Mouse (Mus musculus): Measurements from ENCODE around the gene Zfp804b. TPM values are rescaled to one million over a fixed set of nuclear protein-coding genes. Genes with fewer than 3 reads are reported as not detected.
"Not testable (repeated sequence)": the region's sequence is repeated elsewhere in the genome, so short reads cannot be mapped to it uniquely, and the experiment has no call there.

Gene Zfp804b
- polyA plus RNA-seq (2015; fragmentation: Nextera tagmentation; extraction: Ambion mirVana) = 0.35 and 0.67 TPM in 2 replicates

DNA sequence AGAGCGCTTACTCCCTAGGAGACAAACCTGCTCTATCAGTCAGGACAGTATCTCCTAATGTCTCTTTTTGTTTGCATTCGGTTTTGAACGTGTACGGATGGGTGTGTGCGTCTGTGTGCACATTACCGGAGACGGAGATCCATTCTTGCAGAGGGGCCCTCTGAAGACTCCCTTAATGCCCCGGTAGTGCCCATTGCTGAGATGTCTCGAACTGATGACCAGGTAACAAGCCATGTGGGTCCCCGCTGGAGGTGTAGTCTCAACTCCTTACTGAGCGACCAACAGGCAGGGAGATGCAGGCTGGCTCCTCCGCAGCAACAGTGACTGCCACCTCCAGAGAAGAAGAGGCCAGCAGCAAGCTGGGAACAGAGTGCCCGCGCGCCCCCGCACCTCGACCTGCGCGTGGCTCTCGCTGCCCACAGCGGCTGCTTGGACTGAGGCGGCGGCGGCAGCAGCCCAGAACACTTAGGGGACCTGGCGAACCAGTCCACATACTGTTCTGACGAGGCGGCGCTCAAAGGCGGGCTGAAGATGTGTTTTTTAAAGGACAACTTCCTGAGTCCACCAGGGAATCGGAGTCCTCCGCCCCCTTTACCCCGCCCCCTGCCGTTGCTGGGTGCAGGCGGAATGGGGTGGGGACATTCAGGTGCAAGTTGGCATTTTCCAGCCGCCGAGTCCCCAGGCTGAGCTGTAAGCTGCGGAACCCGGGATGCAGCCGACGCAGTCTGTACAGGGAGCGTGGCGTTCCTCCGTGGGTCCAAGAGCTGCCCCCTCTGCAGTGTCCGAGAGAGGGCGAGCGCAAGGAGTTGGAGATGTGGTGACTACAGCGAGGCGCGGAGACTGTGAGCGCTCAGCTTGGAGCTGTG, at the start of gene Zfp804b:
Gene Zfp804b (minus strand): TSS at position 612 of the 866 bp plus-strand sequence.
- H3K27ac ChIP-seq = no peak within 1 kb of the TSS
- WGBS = under 1% methylated on average over 50 of the region's 50 CpGs
- peak within 1 kb of the TSS; percentile 62 for H3K9ac ChIP-seq
- peak; percentile 92 for ATAC-seq
- no peaks in the 10 kb centered on the region for H3K27me3 ChIP-seq
- H3K4me2 ChIP-seq = peak within 1 kb of the TSS; percentile 98
- H3K4me1 ChIP-seq = peaks cover 10% of the 10 kb centered on the region; the same call in 1 of the 2 replicates
- no peaks in the 10 kb centered on the region for H3K36me3 ChIP-seq (ENCODE audit: poor library complexity, severe bottlenecking)
- no peaks in the 10 kb centered on the region for H3K9me3 ChIP-seq (replicated peaks)
- peak within 1 kb of the TSS; percentile 62 for H3K4me3 ChIP-seq

GRCm38 (mm10) chr5:7364616-7365015, 20.1 kb upstream of the Zfp804b start:
- not testable (repeated sequence) for ATAC-seq; H3K4me1 ChIP-seq; H3K4me2 ChIP-seq; H3K27me3 ChIP-seq; H3K4me3 ChIP-seq; H3K27ac ChIP-seq; H3K9me3 ChIP-seq (replicated peaks); H3K36me3 ChIP-seq (ENCODE audit: poor library complexity, severe bottlenecking); H3K9ac ChIP-seq
- WGBS = 88% methylated on average over 1 of the region's 1 CpGs

DNA sequence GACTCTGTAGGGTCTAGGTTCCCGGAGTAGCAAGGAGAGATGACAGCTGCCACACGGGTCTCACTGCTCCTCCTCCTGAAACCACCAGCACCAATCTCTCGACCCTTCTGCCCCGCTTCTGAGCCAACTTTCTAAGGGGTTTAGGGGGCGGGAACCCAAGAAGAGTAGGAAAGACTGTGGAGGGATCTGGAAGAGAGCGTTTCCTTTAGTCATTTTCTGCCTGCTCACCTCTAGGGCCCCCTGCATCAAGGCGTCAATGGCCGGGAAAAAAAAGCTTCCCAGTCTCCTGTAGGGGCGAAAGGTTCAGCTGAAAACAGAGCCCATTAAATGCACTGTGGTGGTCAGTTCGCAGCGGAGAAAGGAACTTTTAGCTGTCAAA, 444 bp upstream of the Zfp804b start:
- Histone ChIP-seq H3K4me3 (peak overlapping the region; percentile 62), H3K9me3 (replicated peaks) (no peaks in the 10 kb centered on the region), H3K4me2 (peak overlapping the region; percentile 98), H3K27me3 (no peaks in the 10 kb centered on the region), H3K27ac (no peak overlapping the region), H3K36me3 (ENCODE audit: poor library complexity, severe bottlenecking) (no peaks in the 10 kb centered on the region), H3K9ac (peak overlapping the region; percentile 62), H3K4me1 (peaks cover 10% of the 10 kb centered on the region; the same call in 1 of the 2 replicates)
- 0% methylated on average over 11 of the region's 11 CpGs for WGBS
- peak; percentile 67 for ATAC-seq

- Histone ChIP-seq H3K9me3 (replicated peaks) (no peaks in the 10 kb centered on the region), H3K36me3 (ENCODE audit: poor library complexity, severe bottlenecking) (no peaks in the 10 kb centered on the region), H3K27ac (no peak overlapping the region), H3K4me1 (no peaks in the 10 kb centered on the region), H3K27me3 (no peaks in the 10 kb centered on the region), H3K4me3 (no peak overlapping the region), H3K4me2 (no peak overlapping the region), H3K9ac (no peak overlapping the region)
- ATAC-seq = no peak
- 79% methylated on average over 4 of the region's 4 CpGs for WGBS
Measured at GRCm38 (mm10) chr5:7325594-7325993, 19.0 kb downstream of the Zfp804b start.

GRCm38 (mm10) chr5:7303819-7304218, 40.7 kb downstream of the Zfp804b start, which contains the start of gene Tex47:
TSS of gene Tex47 (plus strand) at chr5:7304119.
- H3K9me3 ChIP-seq (replicated peaks) = no peaks in the 10 kb centered on the region
- H3K36me3 ChIP-seq (ENCODE audit: poor library complexity, severe bottlenecking) = no peaks in the 10 kb centered on the region
- H3K27ac ChIP-seq = no peak within 1 kb of the TSS
- no peak within 1 kb of the TSS for H3K9ac ChIP-seq
- WGBS = 83% methylated on average over 1 of the region's 1 CpGs
- no peak within 1 kb of the TSS for H3K4me2 ChIP-seq
- ATAC-seq = no peak
- H3K27me3 ChIP-seq = no peaks in the 10 kb centered on the region
- H3K4me1 ChIP-seq = no peaks in the 10 kb centered on the region
- no peak within 1 kb of the TSS for H3K4me3 ChIP-seq

GRCm38 (mm10) chr5:7302969-7303368, 41.6 kb downstream of the Zfp804b start:
- no peak overlapping the region for H3K4me2 ChIP-seq
- 52% methylated on average over 1 of the region's 1 CpGs for WGBS
- H3K4me3 ChIP-seq = no peak overlapping the region
- no peak for ATAC-seq
- no peaks in the 10 kb centered on the region for H3K36me3 ChIP-seq (ENCODE audit: poor library complexity, severe bottlenecking)
- H3K4me1 ChIP-seq = no peaks in the 10 kb centered on the region
- no peaks in the 10 kb centered on the region for H3K9me3 ChIP-seq (replicated peaks)
- no peaks in the 10 kb centered on the region for H3K27me3 ChIP-seq
- H3K27ac ChIP-seq = no peak overlapping the region
- no peak overlapping the region for H3K9ac ChIP-seq

DNA sequence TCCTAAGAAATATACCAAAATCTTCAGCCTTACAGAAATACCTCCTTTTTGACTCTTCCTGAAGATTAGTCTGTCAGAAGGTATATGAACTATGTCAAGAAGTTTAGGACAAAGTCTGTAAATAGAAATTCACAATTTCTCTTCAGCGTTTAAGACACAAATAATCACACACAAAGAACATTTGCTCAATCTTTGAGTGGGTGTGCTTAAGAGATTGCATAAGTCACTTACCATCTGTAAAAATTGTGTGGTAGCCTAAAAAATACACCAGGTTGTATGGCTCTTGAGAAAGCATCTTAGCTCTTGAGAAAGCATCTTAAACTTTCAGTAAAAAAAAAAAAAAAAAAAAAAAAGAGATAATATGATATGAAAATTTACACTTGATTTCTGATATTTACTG, 60.2 kb downstream of the Zfp804b start:
- Histone ChIP-seq H3K27me3 (no peaks in the 10 kb centered on the region), H3K9ac (no peak overlapping the region), H3K9me3 (replicated peaks) (no peaks in the 10 kb centered on the region), H3K27ac (no peak overlapping the region), H3K4me1 (no peaks in the 10 kb centered on the region), H3K4me3 (no peak overlapping the region), H3K36me3 (ENCODE audit: poor library complexity, severe bottlenecking) (no peaks in the 10 kb centered on the region), H3K4me2 (no peak overlapping the region)
- ATAC-seq = no peak
- WGBS = 97% methylated on average over 1 of the region's 1 CpGs

GRCm38 (mm10) chr5:7276659-7277455, 67.7 kb downstream of the Zfp804b start:
- ATAC-seq = no peak
- Histone ChIP-seq H3K9ac (no peak overlapping the region), H3K4me3 (no peak overlapping the region), H3K4me1 (no peaks in the 10 kb centered on the region), H3K27ac (no peak overlapping the region), H3K4me2 (no peak overlapping the region), H3K36me3 (ENCODE audit: poor library complexity, severe bottlenecking) (no peaks in the 10 kb centered on the region), H3K27me3 (no peaks in the 10 kb centered on the region), H3K9me3 (replicated peaks) (no peaks in the 10 kb centered on the region)
- 90% methylated on average over 7 of the region's 7 CpGs for WGBS

DNA sequence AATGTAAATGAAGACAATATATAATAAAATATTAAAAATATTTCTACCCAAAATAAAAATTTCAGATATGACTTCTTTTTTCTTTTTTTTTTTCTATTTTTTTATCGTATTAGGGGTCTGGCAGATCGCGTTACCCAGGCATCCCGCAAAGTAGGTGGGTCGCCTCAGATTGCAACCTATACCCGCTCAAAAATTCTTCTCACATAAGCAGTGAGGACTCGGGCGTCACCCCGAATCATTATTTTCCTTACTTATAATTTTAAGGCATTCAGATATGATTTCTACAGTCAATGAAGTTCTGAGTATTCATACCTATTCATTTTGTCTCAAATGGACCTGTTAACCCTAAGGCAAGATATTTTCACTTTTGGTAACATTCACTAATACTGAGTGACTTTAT, 167.0 kb downstream of the Zfp804b start:
- WGBS = 94% methylated on average over 9 of the region's 9 CpGs
- H3K9ac ChIP-seq = no peak overlapping the region
- H3K27ac ChIP-seq = no peak overlapping the region
- ATAC-seq = no peak
- H3K4me1 ChIP-seq = no peaks in the 10 kb centered on the region
- no peak overlapping the region for H3K4me3 ChIP-seq
- no peaks in the 10 kb centered on the region for H3K27me3 ChIP-seq
- H3K9me3 ChIP-seq (replicated peaks) = no peaks in the 10 kb centered on the region
- no peaks in the 10 kb centered on the region for H3K36me3 ChIP-seq (ENCODE audit: poor library complexity, severe bottlenecking)
- H3K4me2 ChIP-seq = no peak overlapping the region

GRCm38 (mm10) chr5:7139658-7140057, 204.9 kb downstream of the Zfp804b start:
- Histone ChIP-seq H3K27ac (no peak overlapping the region), H3K27me3 (no peaks in the 10 kb centered on the region), H3K9me3 (replicated peaks) (no peaks in the 10 kb centered on the region), H3K4me2 (no peak overlapping the region), H3K4me3 (no peak overlapping the region), H3K4me1 (no peaks in the 10 kb centered on the region), H3K36me3 (ENCODE audit: poor library complexity, severe bottlenecking) (no peaks in the 10 kb centered on the region), H3K9ac (no peak overlapping the region)
- no peak for ATAC-seq
- 81% methylated on average over 3 of the region's 3 CpGs for WGBS

GRCm38 (mm10) chr5:7102387-7102786, 242.2 kb downstream of the Zfp804b start:
- Histone ChIP-seq H3K9ac (no peak overlapping the region), H3K4me1 (no peaks in the 10 kb centered on the region)
- no peak for ATAC-seq

DNA sequence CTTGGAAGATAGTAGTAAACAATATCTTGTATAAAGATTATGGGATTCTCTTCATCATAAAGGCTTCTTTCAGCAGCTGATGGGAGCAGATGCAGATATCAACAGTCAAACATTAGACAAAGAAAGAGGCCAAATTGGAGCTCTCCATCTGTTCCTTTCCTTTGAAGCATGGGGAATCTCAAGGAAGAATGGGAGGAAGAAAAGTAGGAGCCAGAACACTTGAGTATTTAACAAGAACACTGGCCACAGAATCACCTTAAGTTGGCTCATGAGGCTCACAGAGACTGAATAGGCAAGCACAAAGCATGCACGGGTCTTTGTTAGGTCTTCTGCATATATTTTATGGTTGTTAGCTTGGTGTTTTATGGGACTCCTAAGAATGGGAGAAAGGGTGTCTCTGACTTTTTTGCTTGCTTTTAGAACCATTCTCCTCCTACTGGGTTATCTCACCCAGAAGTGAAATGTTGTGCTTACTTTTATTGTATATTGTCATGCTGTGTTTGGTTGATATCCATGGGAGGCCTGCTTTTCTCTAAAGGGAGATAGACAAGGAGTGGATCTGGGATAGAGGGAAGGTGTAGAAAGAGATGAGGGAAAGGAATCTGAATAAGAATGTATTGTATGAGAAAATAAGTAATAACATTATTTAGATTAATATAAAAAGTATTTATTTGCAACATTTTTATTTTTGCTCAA, 270.5 kb downstream of the Zfp804b start:
- 44% methylated on average over 1 of the region's 1 CpGs for WGBS
- Histone ChIP-seq H3K9ac (no peak overlapping the region), H3K27me3 (no peaks in the 10 kb centered on the region), H3K4me2 (no peak overlapping the region), H3K36me3 (ENCODE audit: poor library complexity, severe bottlenecking) (no peaks in the 10 kb centered on the region), H3K9me3 (replicated peaks) (no peaks in the 10 kb centered on the region), H3K4me3 (no peak overlapping the region), H3K4me1 (no peaks in the 10 kb centered on the region), H3K27ac (no peak overlapping the region)
- no peak for ATAC-seq

More at GRCm38 (mm10) chr5:7102387-7102786, 242.2 kb downstream of the Zfp804b start:
- H3K27ac ChIP-seq = no peak overlapping the region
- WGBS = 62% methylated on average over 2 of the region's 2 CpGs
- no peaks in the 10 kb centered on the region for H3K36me3 ChIP-seq (ENCODE audit: poor library complexity, severe bottlenecking)
- no peaks in the 10 kb centered on the region for H3K9me3 ChIP-seq (replicated peaks)
- H3K4me3 ChIP-seq = no peak overlapping the region
- no peaks in the 10 kb centered on the region for H3K27me3 ChIP-seq
- no peak overlapping the region for H3K4me2 ChIP-seq
